Mouse (Mus musculus): ENCODE data around the gene Slc10a1.

DNA sequence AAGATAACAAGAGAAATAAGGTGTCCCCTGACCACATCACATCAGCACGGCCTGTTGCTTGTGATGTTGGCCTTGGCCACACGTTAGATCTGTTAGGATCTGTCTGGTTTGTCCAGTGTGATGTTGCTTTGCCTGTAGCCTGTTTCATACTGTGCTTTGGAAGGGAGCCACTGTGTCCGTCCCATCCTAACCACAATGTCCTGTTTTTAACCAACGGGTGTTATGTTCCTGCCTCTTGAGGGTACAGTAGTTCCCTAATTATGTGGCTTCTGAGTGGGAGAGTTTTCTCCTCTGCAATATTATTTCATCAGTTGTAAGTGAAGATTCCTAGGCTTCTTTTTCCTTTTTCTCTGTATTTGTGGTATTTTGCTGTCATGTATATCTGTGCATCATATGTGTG, 26.8 kb upstream of the Slc10a1 start:
- no peak for TF ChIP-seq CTCF (IDR thresholded peaks at IDR 0.05; ENCODE audit: low read depth)
- no peak for TF ChIP-seq EP300 (IDR thresholded peaks at IDR 0.05; ENCODE audit: low read depth)

All from liver, embryonic 14.5 days (tissue).